Mouse (Mus musculus) kidney, embryonic 14.5 days (tissue): ENCODE measurements at regions not wholly inside any gene's neighbourhood (a gene's known extent, or its start where the extent isn't known, plus 50 kb on each side); places are given as distances from the start of the nearest gene placed in this dataset.

Experiments
- ATAC-seq: fragments of 200-750 bp; cut with Nextera tagmentation; 2 replicates; pipeline ENCODE4 v1.8.0; 2017; ENCODE audit warnings: moderate number of reproducible peaks, mild to moderate bottlenecking, moderate TSS enrichment, moderate library complexity; ENCODE audit not compliant: low FRiP score, low TSS enrichment
- H3K27ac ChIP-seq: fragments of 300-500 bp; sonication (generic); 2 replicates; pipeline ENCODE4 v1.5.1; 2014; ENCODE audit warnings: low read depth, mild to moderate bottlenecking, low read length, moderate library complexity, mixed read lengths
- H3K27me3 ChIP-seq: fragments of 300-500 bp; sonication (generic); 2 replicates; pipeline ENCODE4 v1.6.1; 2014; ENCODE audit warnings: mild to moderate bottlenecking, low read length; ENCODE audit not compliant: control insufficient read depth, insufficient read depth
- H3K36me3 ChIP-seq: fragments of 300-500 bp; sonication (generic); 2 replicates; pipeline ENCODE4 v1.6.1; 2014; ENCODE audit warnings: low read length, mixed read lengths; ENCODE audit not compliant: control insufficient read depth, insufficient read depth
- H3K4me1 ChIP-seq: fragments of 300-500 bp; sonication (generic); 2 replicates; pipeline ENCODE4 v1.6.1; 2014; ENCODE audit warnings: low read length, mixed read lengths; ENCODE audit not compliant: control insufficient read depth, insufficient read depth
- H3K4me2 ChIP-seq: fragments of 300-500 bp; sonication (generic); replicated peaks from 2 replicates; pipeline ENCODE4 v1.6.1; 2014; ENCODE audit warnings: low read depth, mild to moderate bottlenecking, low read length
- H3K4me3 ChIP-seq: fragments of 300-500 bp; sonication (generic); 2 replicates; pipeline ENCODE4 v1.5.1; 2014; ENCODE audit warnings: mild to moderate bottlenecking, low read length
- H3K9ac ChIP-seq: fragments of 300-500 bp; sonication (generic); 2 replicates; pipeline ENCODE4 v1.6.1; 2014; ENCODE audit warnings: low read depth, mild to moderate bottlenecking, low read length, moderate library complexity
- H3K9me3 ChIP-seq: fragments of 300-500 bp; sonication (generic); 2 replicates; pipeline ENCODE4 v1.6.1; 2016; ENCODE audit warnings: low read length; ENCODE audit not compliant: control insufficient read depth
- WGBS: fragments of 180-500 bp; shearing (Covaris S2); extraction: QIAGEN DNeasy Blood & Tissue Kit; methylation state at CpG from one replicate; pipeline ENCODE4 v1.1.7; 2014; 5-methylcytosine and 5-hydroxymethylcytosine counted together

DNA sequence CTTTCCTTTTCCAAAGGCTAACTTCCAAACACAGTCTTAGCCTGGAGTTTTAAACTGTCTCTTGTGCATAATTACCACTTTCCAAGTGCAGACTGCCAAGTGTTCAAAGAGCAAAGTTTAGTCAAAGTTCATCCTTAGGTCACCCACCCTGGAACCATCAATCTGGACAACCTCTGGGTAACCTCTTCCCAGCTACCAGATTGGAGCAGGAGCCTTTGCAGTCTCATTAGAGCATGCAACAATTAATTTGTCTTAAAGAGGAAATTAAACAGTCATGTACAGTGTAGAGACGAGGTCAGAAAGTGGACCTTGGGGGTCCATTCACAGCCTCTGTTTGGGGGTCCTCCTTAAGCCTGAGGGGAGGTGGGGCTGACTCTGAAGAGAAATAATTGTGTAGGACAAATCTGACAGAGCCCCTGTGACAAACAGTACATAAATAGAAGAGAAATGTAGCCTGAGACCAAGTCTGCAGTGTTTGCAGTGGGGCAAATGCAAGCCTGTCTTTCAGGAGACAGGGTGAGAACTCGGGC is 292.9 kb downstream of the Tmem161b start:
- ATAC-seq = peak; percentile 83; the same call in 1 of the 2 replicates
- H3K27ac ChIP-seq = no peak overlapping the region

More for the DNA sequence above, 292.9 kb downstream of the Tmem161b start:
- no peaks in the 10 kb centered on the region for H3K4me1 ChIP-seq
- H3K4me3 ChIP-seq = no peak overlapping the region
- H3K36me3 ChIP-seq = no peaks in the 10 kb centered on the region
- H3K4me2 ChIP-seq = no peak overlapping the region
- WGBS = 19% methylated on average over 2 of the region's 2 CpGs
- H3K27me3 ChIP-seq = no peaks in the 10 kb centered on the region
- H3K9ac ChIP-seq = no peak overlapping the region
- H3K9me3 ChIP-seq = no peaks in the 10 kb centered on the region
